Mouse (Mus musculus) right cerebral cortex, postnatal 14 days (tissue): Measurements from ENCODE around the gene Zfp667.
"Not testable (repeated sequence)": the region's sequence is repeated elsewhere in the genome, so short reads cannot be mapped to it uniquely, and the experiment has no call there.

ENCODE experiments used
- DNase-seq: peaks from one replicate; pipeline ENCODE4 v3.0.0; 2022

The Zfp667 gene

GRCm38 (mm10) chr7:6285842-6286705 lies at the start of gene Zfp667:
TSS of gene Zfp667 (plus strand) at chr7:6286579.
- DNase-seq = peak; percentile 99

GRCm38 (mm10) chr7:6239787-6240186 lies 46.6 kb upstream of the Zfp667 start:
- no peak for DNase-seq

- peak; percentile 18 for DNase-seq
These were observed 45.4 kb upstream of the Zfp667 start for GRCm38 (mm10) chr7:6240841-6241425.

GRCm38 (mm10) chr7:6244361-6245292 lies 41.8 kb upstream of the Zfp667 start:
- DNase-seq = no peak

- DNase-seq = no peak
These were observed 34.0 kb upstream of the Zfp667 start, which contains the start of gene Epp13 for GRCm38 (mm10) chr7:6252410-6252809. TSS of gene Epp13 (plus strand) at chr7:6252710.

- no peak for DNase-seq
These were observed 31.9 kb upstream of the Zfp667 start for GRCm38 (mm10) chr7:6254451-6254850.

GRCm38 (mm10) chr7:6257386-6257785 lies 29.0 kb upstream of the Zfp667 start:
- no peak for DNase-seq

DNA sequence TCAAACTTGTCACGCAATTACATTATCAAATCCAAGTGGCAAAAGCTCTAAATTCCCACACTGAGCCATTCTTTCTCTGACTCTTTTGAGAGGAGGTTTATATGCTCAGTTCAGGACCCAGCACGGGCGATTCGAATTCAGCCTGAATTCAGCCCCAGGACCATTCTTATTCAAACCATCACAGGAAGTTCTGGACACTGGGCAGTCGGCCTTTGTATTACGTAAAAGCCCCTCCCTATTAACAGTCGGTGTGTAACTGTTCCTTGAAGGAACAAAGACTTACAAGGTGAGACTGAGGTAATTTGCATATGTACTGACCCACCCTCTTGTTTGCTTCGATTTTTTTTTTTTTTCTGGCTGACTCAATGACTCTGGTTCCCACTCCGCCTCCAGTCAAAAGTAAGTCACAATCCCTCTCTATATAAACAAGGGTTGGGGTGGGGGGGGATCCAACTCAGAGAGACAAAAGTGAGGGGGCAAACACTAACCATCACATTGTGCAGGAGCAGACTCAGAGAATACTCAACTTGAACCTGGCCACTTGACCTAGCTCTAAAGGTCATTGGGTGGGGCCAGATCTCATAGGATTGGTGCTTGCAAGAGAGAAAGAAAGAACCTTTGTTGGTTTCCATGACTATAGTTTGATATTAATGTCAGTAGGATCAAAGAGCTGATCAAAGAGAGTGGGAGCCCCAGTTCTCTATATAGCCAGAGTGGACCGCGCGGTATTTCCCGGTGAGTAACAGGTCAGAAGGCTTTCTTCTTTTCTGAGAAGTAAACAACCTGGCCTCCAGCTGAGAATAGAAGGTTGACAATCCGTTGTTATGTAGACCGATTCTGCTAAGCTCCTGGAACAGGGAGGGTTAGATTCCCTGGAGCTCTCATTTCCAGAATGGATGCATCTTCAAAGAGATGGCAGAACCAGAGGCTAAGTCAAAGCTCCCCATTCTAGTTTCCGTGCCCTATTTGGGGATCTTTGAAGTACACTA lies 27.9 kb upstream of the Zfp667 start:
- no peak for DNase-seq

- not testable (repeated sequence) for DNase-seq
These were observed 26.4 kb upstream of the Zfp667 start for GRCm38 (mm10) chr7:6260004-6260403.

DNA sequence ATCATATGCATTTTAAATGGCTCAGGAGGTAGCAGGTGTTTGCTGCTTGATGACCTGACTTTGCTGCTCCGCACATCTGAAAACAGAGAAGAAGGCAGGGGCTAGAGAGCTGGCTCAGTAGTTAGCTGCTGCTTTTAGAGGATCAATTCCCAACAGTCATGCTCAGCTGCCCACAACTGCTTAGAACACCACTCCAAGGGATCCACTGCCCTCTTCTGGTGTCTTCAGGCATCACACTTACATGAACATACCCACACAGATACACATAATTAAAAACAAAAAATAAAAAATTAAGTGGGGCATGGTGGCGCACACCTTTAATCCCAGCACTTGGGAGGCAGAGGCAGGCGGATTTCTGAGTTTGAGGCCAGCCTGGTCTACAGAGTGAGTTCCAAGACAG lies 24.3 kb upstream of the Zfp667 start:
- no peak for DNase-seq

DNA sequence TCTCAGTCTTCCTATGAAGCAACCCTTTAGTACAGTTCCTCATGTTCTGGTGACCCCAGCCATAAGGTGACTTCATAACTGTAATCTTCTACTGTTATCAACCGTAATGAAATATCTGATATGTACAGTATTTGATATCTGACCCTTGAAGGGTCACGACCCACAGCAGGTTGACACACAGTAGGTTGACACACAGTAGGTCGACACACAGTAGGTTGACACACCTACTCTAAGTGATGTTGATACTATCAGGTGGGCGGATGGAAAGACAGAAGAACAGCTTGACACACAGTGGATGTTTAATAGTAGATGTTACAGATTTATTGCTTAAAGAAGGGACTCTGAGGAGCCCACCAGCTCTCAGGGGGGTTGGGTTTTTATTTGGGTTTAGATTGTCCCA lies 23.4 kb upstream of the Zfp667 start:
- DNase-seq = no peak

DNA sequence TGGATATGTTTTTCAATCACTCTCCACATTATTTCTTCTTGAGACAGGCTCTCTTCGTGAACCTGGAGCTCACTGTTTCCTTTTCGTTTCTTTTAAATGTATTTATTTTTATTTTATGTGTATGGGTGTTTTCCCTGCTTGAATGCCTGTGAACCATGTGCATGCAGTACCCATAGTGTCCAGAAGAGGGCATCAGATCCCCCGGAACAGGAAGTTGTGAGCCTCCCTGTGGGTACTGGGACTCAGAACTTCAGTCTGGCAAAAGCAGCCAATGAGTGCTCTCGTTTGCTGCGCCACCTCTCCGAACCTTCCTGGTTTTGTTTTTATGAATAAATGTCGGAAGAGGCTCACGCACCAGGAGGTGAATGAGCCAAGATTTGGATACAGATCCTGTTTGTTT lies 20.7 kb upstream of the Zfp667 start:
- no peak for DNase-seq

- no peak for DNase-seq
These were observed 8.5 kb upstream of the Zfp667 start for GRCm38 (mm10) chr7:6277906-6278305.

DNA sequence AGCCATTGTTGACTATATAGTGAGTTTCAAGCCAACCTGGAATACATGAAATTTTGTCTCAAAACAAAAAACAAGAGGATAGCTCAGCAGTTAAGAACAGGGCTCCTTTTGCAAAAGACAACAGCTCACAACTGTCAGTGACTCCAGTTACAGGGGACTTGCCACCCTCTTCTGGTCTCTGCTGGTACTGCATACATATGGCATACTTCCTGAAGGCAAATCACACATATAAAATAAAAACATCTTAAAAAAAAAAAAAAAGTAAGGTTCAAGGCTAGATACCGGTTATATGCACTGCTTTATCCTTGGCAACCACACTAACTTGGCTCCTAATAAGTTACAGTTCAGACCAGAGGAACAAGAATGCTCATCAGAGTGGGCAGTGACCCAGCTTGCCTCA lies 3.6 kb upstream of the Zfp667 start:
- peak; percentile 85 for DNase-seq

- DNase-seq = peak; percentile 79
These were observed 2.8 kb upstream of the Zfp667 start for GRCm38 (mm10) chr7:6283451-6284075.

DNA sequence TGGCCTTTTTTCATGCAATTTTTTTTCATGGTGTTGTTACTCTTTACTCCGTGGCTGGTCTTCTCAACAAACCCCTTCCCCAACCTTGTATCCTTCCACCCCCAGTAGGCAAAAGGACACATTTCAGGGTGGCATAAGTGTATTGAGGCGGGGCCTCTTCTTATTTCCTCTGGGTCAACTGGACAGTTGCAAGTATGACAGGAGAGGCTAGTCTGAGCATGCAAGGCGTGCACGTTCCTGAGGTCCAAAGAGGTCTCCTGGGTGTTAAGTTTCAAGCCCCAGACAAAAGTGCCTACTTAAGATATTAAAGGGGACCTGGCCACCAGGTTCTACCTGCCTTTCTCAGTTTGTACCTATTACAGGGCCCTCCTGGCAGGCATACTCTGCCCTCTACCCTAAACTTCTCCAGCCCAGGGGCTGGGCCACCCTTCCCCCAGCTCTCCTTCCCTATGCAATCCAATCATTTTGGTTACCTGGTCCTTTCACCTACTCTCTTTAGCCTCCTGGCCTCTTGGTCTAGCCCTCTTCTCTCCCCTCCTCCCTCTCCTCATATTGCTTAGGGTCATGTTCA lies 1.9 kb upstream of the Zfp667 start:
- no peak for DNase-seq

- DNase-seq = no peak
These were observed 1.0 kb upstream of the Zfp667 start for GRCm38 (mm10) chr7:6285366-6285765.

- peak; percentile 18 for DNase-seq
These were observed 647 bp downstream of the Zfp667 start for GRCm38 (mm10) chr7:6286921-6287531.

GRCm38 (mm10) chr7:6291121-6291520 lies 4.7 kb downstream of the Zfp667 start:
- not testable (repeated sequence) for DNase-seq

GRCm38 (mm10) chr7:6300796-6301195 lies 14.4 kb downstream of the Zfp667 start:
- not testable (repeated sequence) for DNase-seq
